Comparison of ENCODE assay signal across 16 mouse cellular contexts in the genomic region with DNA sequence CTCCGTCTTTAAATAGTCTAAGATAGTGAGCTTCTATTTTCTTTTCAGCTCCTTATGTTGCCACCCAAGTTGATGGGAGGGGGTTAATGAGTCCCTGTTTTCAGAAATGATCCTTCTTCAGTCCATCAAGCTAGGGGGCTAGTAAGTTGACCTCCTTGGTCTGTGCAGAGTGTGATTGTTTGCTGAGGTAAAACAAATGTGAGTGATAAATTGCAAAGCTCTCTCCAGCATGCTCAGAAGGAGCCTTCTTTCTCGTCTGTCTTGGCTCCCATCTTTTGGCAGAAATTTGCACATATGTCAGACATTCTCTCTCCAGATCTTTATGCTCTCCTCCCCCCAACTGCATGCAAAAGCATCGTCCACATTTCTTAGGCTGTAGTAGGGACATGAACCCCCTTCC.
A peak's percentile ranks its signal among the peaks of the same experiment; 100 is the strongest.
DNase-seq lines count a peak whose midpoint lies in the region; ATAC-seq and TF ChIP-seq lines count a peak whose summit lies in the region.
"Had no signal": no experiment of that assay in that cellular context is flagged by ENCODE, and none has a peak within 500 bp of the region (broad histone marks: within the 10 kb centered on the region; RNA-seq: fewer than 3 reads in every experiment).

No protein-coding gene starts in this region.

- ATAC-seq in lung, embryonic 14.5 days (ENCODE audit: insufficient read depth) = no peak
- peak; percentile 58 for ATAC-seq in forebrain, embryonic 15.5 days (replicated peaks)
- ATAC-seq in midbrain, postnatal 0 days (ENCODE audit: low FRiP score) = no peak
- ATAC-seq in cerebellum, adult (ENCODE audit: insufficient number of reproducible peaks, low FRiP score, low TSS enrichment) = no peak

- H3K27ac ChIP-seq in lung, embryonic 14.5 days (ENCODE audit: low read depth) = no peak overlapping the region
- peak overlapping the region; percentile 89 for H3K27ac ChIP-seq in forebrain, embryonic 15.5 days (replicated peaks)
- no peak overlapping the region for H3K27ac ChIP-seq in midbrain, postnatal 0 days (ENCODE audit: low read depth, low read length)
- no peak overlapping the region for H3K27ac ChIP-seq in thymus, adult 2 months (ENCODE audit: control insufficient read depth, insufficient read depth, low read length)

- no peaks in the 10 kb centered on the region for H3K9me3 ChIP-seq in lung, embryonic 14.5 days (ENCODE audit: low read depth, low read length)
- no peaks in the 10 kb centered on the region for H3K9me3 ChIP-seq in forebrain, embryonic 15.5 days
- no peaks in the 10 kb centered on the region for H3K9me3 ChIP-seq in midbrain, postnatal 0 days (ENCODE audit: low read length)

- peak; percentile 31 to 35 for DNase-seq in cerebellum, postnatal 10 days
- no peak for DNase-seq in cerebellum, adult 18-20 months
- peak; percentile 56 for DNase-seq in lung, embryonic 14.5 days
- no peak for DNase-seq in lung, adult 2 months
- DNase-seq in midbrain, postnatal 0 days (ENCODE audit: low spot score) = peak; percentile 11
- no peak for DNase-seq in thymus, adult 2 months
- DNase-seq: adrenal gland, postnatal 25 days; cerebellum, adult 11 months; heart, adult 11 months; kidney, adult 18-20 months; kidney, postnatal 4 days; lung, postnatal 36 days; right cerebral cortex, postnatal 25 days had no signal

- 6% methylated on average over 3 of the region's 3 CpGs for WGBS in lung, embryonic 14.5 days
- WGBS in lung, adult 2 months = 34% methylated on average over 3 of the region's 3 CpGs
- WGBS in forebrain, embryonic 15.5 days = 8% methylated on average over 3 of the region's 3 CpGs
- 44% methylated on average over 3 of the region's 3 CpGs for WGBS in midbrain, postnatal 0 days
- 79% methylated on average over 3 of the region's 3 CpGs for WGBS in thymus, adult 2 months

- no peak overlapping the region for H3K4me2 ChIP-seq in lung, embryonic 14.5 days
- H3K4me2 ChIP-seq in forebrain, embryonic 15.5 days (replicated peaks) = no peak overlapping the region
- no peak overlapping the region for H3K4me2 ChIP-seq in midbrain, postnatal 0 days (ENCODE audit: low read depth, low read length, poor library complexity, severe bottlenecking)

- TF ChIP-seq CTCF in lung, embryonic 14.5 days (IDR thresholded peaks at IDR 0.05; ENCODE audit: low read depth) = no peak
- no peak for TF ChIP-seq CTCF in lung, adult 2 months (IDR thresholded peaks at IDR 0.05; ENCODE audit: insufficient read depth, low read length)
- no peak for TF ChIP-seq CTCF in midbrain, postnatal 0 days (IDR thresholded peaks at IDR 0.05)
- TF ChIP-seq CTCF in thymus, adult 2 months (IDR thresholded peaks at IDR 0.05; ENCODE audit: borderline replicate concordance, control insufficient read depth, extremely low read depth, insufficient read depth, low read length, poor library complexity) = no peak

- H3K4me1 ChIP-seq in lung, embryonic 14.5 days (ENCODE audit: insufficient read depth) = peaks cover 7% of the 10 kb centered on the region; the same call in 1 of the 2 replicates
- no peaks in the 10 kb centered on the region for H3K4me1 ChIP-seq in lung, adult 2 months (ENCODE audit: control insufficient read depth, insufficient read depth, low read length)
- H3K4me1 ChIP-seq in forebrain, embryonic 15.5 days = peaks cover 29% of the 10 kb centered on the region
- H3K4me1 ChIP-seq in midbrain, postnatal 0 days (ENCODE audit: insufficient read depth, low read length) = no peaks in the 10 kb centered on the region
- no peaks in the 10 kb centered on the region for H3K4me1 ChIP-seq in thymus, adult 2 months (replicated peaks; ENCODE audit: control insufficient read depth, insufficient read depth, low read length)

- H3K9ac ChIP-seq in lung, embryonic 14.5 days = no peak overlapping the region
- H3K9ac ChIP-seq in forebrain, embryonic 15.5 days (replicated peaks) = no peak overlapping the region
- no peak overlapping the region for H3K9ac ChIP-seq in midbrain, postnatal 0 days (replicated peaks; ENCODE audit: low read length, poor library complexity, severe bottlenecking)

- H3K4me3 ChIP-seq in lung, embryonic 14.5 days (ENCODE audit: low read depth, low read length) = no peak overlapping the region
- H3K4me3 ChIP-seq in lung, adult 2 months (replicated peaks; ENCODE audit: extremely low read depth, low read depth, low read length) = no peak overlapping the region
- no peak overlapping the region for H3K4me3 ChIP-seq in forebrain, embryonic 15.5 days
- no peak overlapping the region for H3K4me3 ChIP-seq in midbrain, postnatal 0 days (ENCODE audit: low read depth, low read length)
- H3K4me3 ChIP-seq in thymus, adult 2 months (ENCODE audit: control insufficient read depth, insufficient read depth, low read length) = no peak overlapping the region

- no peaks in the 10 kb centered on the region for H3K27me3 ChIP-seq in lung, embryonic 14.5 days (ENCODE audit: insufficient read depth, low read length)
- no peaks in the 10 kb centered on the region for H3K27me3 ChIP-seq in forebrain, embryonic 15.5 days
- H3K27me3 ChIP-seq in midbrain, postnatal 0 days (ENCODE audit: insufficient read depth, low read length) = no peaks in the 10 kb centered on the region
- no peaks in the 10 kb centered on the region for H3K27me3 ChIP-seq in thymus, adult 2 months (ENCODE audit: control insufficient read depth, insufficient read depth, low read length)
- H3K27me3 ChIP-seq: CH12.LX had no signal

- no peaks in the 10 kb centered on the region for H3K36me3 ChIP-seq in lung, embryonic 14.5 days (ENCODE audit: insufficient read depth)
- no peaks in the 10 kb centered on the region for H3K36me3 ChIP-seq in forebrain, embryonic 15.5 days
- no peaks in the 10 kb centered on the region for H3K36me3 ChIP-seq in midbrain, postnatal 0 days (ENCODE audit: insufficient read depth, low read length)
- no peaks in the 10 kb centered on the region for H3K36me3 ChIP-seq in thymus, adult 2 months (ENCODE audit: control insufficient read depth, insufficient read depth, low read length)

- TF ChIP-seq POLR2A in lung, adult 2 months (IDR thresholded peaks at IDR 0.05; ENCODE audit: borderline replicate concordance, extremely low read depth, low read depth, low read length) = no peak
- TF ChIP-seq POLR2A in thymus, adult 2 months (IDR thresholded peaks at IDR 0.05; ENCODE audit: control insufficient read depth, extremely low read depth, insufficient read depth, low read length, poor library complexity) = no peak

Comparison
In these comparisons a context has a peak if more than half of its experiments do, and no peak if none do; other contexts are left out.
1. DNase-seq: peak in cerebellum, postnatal 10 days (2 of 2), lung, embryonic 14.5 days (single experiment) and midbrain, postnatal 0 days (single experiment); none in cerebellum, adult 18-20 months (0 of 2), lung, adult 2 months (single experiment) and thymus, adult 2 months (single experiment).